Mouse (Mus musculus): Measurements from ENCODE around the gene Hbq1a. TPM values are rescaled to one million over a fixed set of nuclear protein-coding genes. Genes with fewer than 3 reads are reported as not detected.

The Hbq1a gene
- polyA plus RNA-seq, 1 experiment from 2014 or later = 0.75 TPM

DNA sequence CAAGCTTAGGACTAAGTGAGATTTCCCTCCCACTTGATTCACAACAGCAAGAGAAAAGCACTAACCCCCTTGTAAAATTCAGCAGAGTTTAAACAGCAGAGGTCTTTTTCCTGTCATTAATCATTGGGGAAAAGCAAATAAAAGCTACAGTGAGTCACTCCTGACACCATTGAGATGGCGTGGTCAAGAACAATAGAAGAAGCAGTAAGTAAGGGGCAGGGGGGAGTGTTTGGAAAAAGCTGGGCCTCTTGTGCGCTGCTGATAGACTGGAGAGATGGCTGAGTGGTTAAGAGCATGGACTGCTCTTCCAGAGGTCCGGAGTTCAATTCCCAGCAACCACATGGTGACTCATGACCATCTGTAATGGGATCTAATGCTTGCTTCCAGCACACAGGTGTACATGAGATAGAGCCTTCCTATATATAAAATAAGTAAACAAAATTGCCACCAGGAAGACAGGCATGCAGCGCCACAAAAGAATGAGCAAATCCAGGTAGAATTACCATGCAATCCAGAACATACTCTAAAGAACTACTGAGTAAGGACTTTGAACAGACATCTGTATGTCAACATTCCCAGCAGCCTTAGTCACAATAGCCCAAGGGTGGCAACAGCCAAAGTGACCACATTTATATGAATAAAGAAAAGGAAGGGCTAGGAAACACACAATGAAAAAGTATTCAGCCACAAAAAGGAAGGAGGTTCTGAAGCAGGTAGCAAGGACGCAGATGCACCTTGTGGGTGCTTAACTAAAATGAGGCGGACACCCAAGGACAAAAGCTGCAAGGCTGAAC lies 45.8 kb downstream of the Hbq1a start:
- H3K9me3 ChIP-seq (replicated peaks; ENCODE audit: control insufficient read depth, low read length) = no peaks in the 10 kb centered on the region
- no peak overlapping the region for H3K4me2 ChIP-seq (ENCODE audit: low read length)
- ATAC-seq (no peak), DNase-seq (ENCODE audit: low spot score) (no peak)
- H3K27me3 ChIP-seq (replicated peaks; ENCODE audit: control insufficient read depth, insufficient read depth, low read length) = no peaks in the 10 kb centered on the region
- H3K4me3 ChIP-seq (ENCODE audit: low read depth, low read length) = no peak overlapping the region
- H3K27ac ChIP-seq (ENCODE audit: low read depth, low read length) = no peak overlapping the region
- H3K9ac ChIP-seq (ENCODE audit: low read length) = no peak overlapping the region
- H3K4me1 ChIP-seq (ENCODE audit: control insufficient read depth, insufficient read depth, low read length) = peaks cover 19% of the 10 kb centered on the region
- 77% methylated on average over 6 of the region's 6 CpGs for WGBS
- no peaks in the 10 kb centered on the region for H3K36me3 ChIP-seq (ENCODE audit: control insufficient read depth, insufficient read depth, low read length)

DNA sequence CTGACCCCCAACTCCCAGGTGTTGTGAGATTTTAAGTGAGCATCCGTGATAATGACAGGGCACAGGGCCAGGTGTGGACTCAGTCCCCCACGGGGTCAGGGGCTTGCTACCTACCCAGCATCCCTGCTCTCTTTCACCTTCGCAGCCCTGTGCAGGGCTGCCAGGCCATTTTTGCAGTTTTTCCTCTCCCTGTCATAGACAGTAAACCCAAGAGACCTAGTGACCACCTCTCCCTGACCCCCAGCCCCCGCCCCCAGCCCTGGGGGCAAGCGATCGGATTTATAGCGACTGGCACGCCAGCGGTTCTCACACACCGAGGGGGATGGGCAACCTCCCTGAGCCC lies 47.4 kb downstream of the Hbq1a start:
- H3K9ac ChIP-seq (ENCODE audit: low read length) = peak overlapping the region; percentile 97
- H3K36me3 ChIP-seq (ENCODE audit: control insufficient read depth, insufficient read depth, low read length) = peaks cover 12% of the 10 kb centered on the region
- ATAC-seq = no peak; the same call in 1 of the 2 replicates
- no peak for DNase-seq (ENCODE audit: low spot score)
- peak overlapping the region; percentile 90 for H3K4me2 ChIP-seq (ENCODE audit: low read length)
- H3K9me3 ChIP-seq (replicated peaks; ENCODE audit: control insufficient read depth, low read length) = no peaks in the 10 kb centered on the region
- peaks cover 19% of the 10 kb centered on the region for H3K4me1 ChIP-seq (ENCODE audit: control insufficient read depth, insufficient read depth, low read length)
- H3K4me3 ChIP-seq (ENCODE audit: low read depth, low read length) = peak overlapping the region; percentile 80
- peak overlapping the region; percentile 68; the same call in 1 of the 2 replicates for H3K27ac ChIP-seq (ENCODE audit: low read depth, low read length)
- WGBS = 3% methylated on average over 10 of the region's 10 CpGs
- no peaks in the 10 kb centered on the region for H3K27me3 ChIP-seq (replicated peaks; ENCODE audit: control insufficient read depth, insufficient read depth, low read length)

GRCm38 (mm10) chr11:32347607-32348432 lies 48.0 kb downstream of the Hbq1a start, which contains the start of gene Sh3pxd2b:
Gene Sh3pxd2b (plus strand): TSS chr11:32347820.
- peak; percentile 73 for DNase-seq (ENCODE audit: low spot score)
- peak; percentile 82 for ATAC-seq
- under 1% methylated on average over 50 of the region's 86 CpGs for WGBS

DNA sequence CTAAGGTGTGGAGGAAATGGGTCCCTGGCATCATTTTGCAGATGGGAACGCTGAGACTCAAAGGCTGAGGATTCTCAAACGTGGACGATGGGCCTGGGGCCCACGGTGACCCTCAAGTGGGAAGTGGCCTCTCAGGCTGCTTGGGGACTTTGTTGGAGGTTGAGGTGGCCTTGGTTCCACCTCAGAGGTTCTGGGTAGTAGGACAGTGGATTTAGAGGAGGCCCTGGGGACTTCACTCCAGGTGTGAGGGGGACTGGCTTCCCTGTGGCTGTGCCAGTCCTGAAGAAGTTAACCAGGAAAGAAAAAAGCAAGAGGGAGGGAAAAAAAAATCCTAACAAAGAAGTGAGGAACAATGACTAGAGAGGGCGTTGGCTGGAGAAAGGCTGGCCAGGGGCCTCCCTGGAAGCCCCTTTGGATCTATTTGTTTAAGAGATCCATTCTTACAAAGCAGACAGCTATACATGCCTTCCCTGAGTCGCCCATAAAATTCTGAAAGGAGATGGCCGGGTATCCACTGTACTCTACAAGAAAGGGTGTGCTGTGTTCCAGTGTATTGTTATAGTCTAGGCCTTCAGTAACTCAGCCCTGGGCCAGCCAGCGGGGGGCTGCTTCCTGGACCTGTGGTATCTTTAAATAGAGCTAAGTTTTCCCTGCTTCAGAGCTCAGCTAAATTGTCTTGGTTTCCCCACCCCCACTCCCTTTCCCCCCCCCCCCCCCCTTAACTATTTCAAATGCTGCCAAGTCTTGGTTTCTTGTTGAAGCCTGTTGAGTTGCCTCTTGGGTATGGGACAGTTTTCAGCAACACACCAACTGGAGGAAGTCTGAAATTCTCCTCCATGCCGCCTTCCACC lies 48.8 kb downstream of the Hbq1a start:
- ATAC-seq (peak; percentile 11), DNase-seq (ENCODE audit: low spot score) (no peak)
- H3K27me3 ChIP-seq (replicated peaks; ENCODE audit: control insufficient read depth, insufficient read depth, low read length) = no peaks in the 10 kb centered on the region
- H3K9me3 ChIP-seq (replicated peaks; ENCODE audit: control insufficient read depth, low read length) = no peaks in the 10 kb centered on the region
- H3K9ac ChIP-seq (ENCODE audit: low read length) = peak overlapping the region; percentile 97
- peak overlapping the region; percentile 90 for H3K4me2 ChIP-seq (ENCODE audit: low read length)
- 15% methylated on average over 9 of the region's 9 CpGs for WGBS
- peaks cover 19% of the 10 kb centered on the region for H3K4me1 ChIP-seq (ENCODE audit: control insufficient read depth, insufficient read depth, low read length)
- peak overlapping the region; percentile 68 for H3K27ac ChIP-seq (ENCODE audit: low read depth, low read length)
- peaks cover 17% of the 10 kb centered on the region for H3K36me3 ChIP-seq (ENCODE audit: control insufficient read depth, insufficient read depth, low read length)
- H3K4me3 ChIP-seq (ENCODE audit: low read depth, low read length) = peak overlapping the region; percentile 80

More at GRCm38 (mm10) chr11:32347607-32348432, 48.0 kb downstream of the Hbq1a start, which contains the start of gene Sh3pxd2b:
- peaks cover 13% of the 10 kb centered on the region for H3K36me3 ChIP-seq (ENCODE audit: control insufficient read depth, insufficient read depth, low read length)
- H3K9me3 ChIP-seq (replicated peaks; ENCODE audit: control insufficient read depth, low read length) = no peaks in the 10 kb centered on the region
- peak within 1 kb of the TSS; percentile 97 for H3K9ac ChIP-seq (ENCODE audit: low read length)
- peaks cover 19% of the 10 kb centered on the region for H3K4me1 ChIP-seq (ENCODE audit: control insufficient read depth, insufficient read depth, low read length)
- no peaks in the 10 kb centered on the region for H3K27me3 ChIP-seq (replicated peaks; ENCODE audit: control insufficient read depth, insufficient read depth, low read length)
- peak within 1 kb of the TSS; percentile 80 for H3K4me3 ChIP-seq (ENCODE audit: low read depth, low read length)
- H3K27ac ChIP-seq (ENCODE audit: low read depth, low read length) = peak within 1 kb of the TSS; percentile 68
- H3K4me2 ChIP-seq (ENCODE audit: low read length) = peak within 1 kb of the TSS; percentile 90

GRCm38 (mm10) chr11:32349284-32349953 lies 49.5 kb downstream of the Hbq1a start:
- Histone ChIP-seq H3K27me3 (replicated peaks; ENCODE audit: control insufficient read depth, insufficient read depth, low read length) (no peaks in the 10 kb centered on the region), H3K36me3 (ENCODE audit: control insufficient read depth, insufficient read depth, low read length) (peaks cover 17% of the 10 kb centered on the region), H3K9me3 (replicated peaks; ENCODE audit: control insufficient read depth, low read length) (no peaks in the 10 kb centered on the region), H3K4me3 (ENCODE audit: low read depth, low read length) (peak overlapping the region; percentile 80), H3K4me1 (ENCODE audit: control insufficient read depth, insufficient read depth, low read length) (peaks cover 19% of the 10 kb centered on the region), H3K27ac (ENCODE audit: low read depth, low read length) (no peak overlapping the region), H3K9ac (ENCODE audit: low read length) (peak overlapping the region; percentile 97), H3K4me2 (ENCODE audit: low read length) (peak overlapping the region; percentile 90)
- ATAC-seq (no peak), DNase-seq (ENCODE audit: low spot score) (no peak)
- WGBS = 69% methylated on average over 13 of the region's 13 CpGs

Other genes with a start within 250 kb of the Hbq1a start
- not detected in 2 replicates for gene Il9r, start 99.8 kb upstream of the Hbq1a start, polyA plus RNA-seq (2014; fragmentation: Nextera tagmentation; extraction: Ambion mirVana)
- gene Snrnp25, start 94.7 kb upstream of the Hbq1a start, polyA plus RNA-seq (2014; fragmentation: Nextera tagmentation; extraction: Ambion mirVana) = 59.8 and 67.0 TPM in 2 replicates
- gene Rhbdf1, start 77.8 kb upstream of the Hbq1a start, polyA plus RNA-seq (2014; fragmentation: Nextera tagmentation; extraction: Ambion mirVana) = 9.9 and 13.7 TPM in 2 replicates
- gene Mpg, start 73.6 kb upstream of the Hbq1a start, polyA plus RNA-seq (2014; fragmentation: Nextera tagmentation; extraction: Ambion mirVana) = 31.2 and 32.6 TPM in 2 replicates
- gene Nprl3, start 32.4 kb upstream of the Hbq1a start, polyA plus RNA-seq (2014; fragmentation: Nextera tagmentation; extraction: Ambion mirVana) = 27.9 and 28.1 TPM in 2 replicates
- gene Hba-x, start 23.7 kb upstream of the Hbq1a start, polyA plus RNA-seq (2014; fragmentation: Nextera tagmentation; extraction: Ambion mirVana) = 33.0 and 82.9 TPM in 2 replicates
- gene Hba-a1, start 16.6 kb upstream of the Hbq1a start, polyA plus RNA-seq (2014; fragmentation: Nextera tagmentation; extraction: Ambion mirVana) = 2,348 and 2,639 TPM in 2 replicates
- gene Hbq1b, start 13.1 kb upstream of the Hbq1a start, polyA plus RNA-seq (2014; fragmentation: Nextera tagmentation; extraction: Ambion mirVana) = 1.1 and 1.6 TPM in 2 replicates
- gene Hba-a2, start 3.6 kb upstream of the Hbq1a start, polyA plus RNA-seq (2014; fragmentation: Nextera tagmentation; extraction: Ambion mirVana) = 5,936 and 7,230 TPM in 2 replicates
- 13.4 and 17.0 TPM in 2 replicates for gene Sh3pxd2b, start 47.8 kb downstream of the Hbq1a start, polyA plus RNA-seq (2014; fragmentation: Nextera tagmentation; extraction: Ambion mirVana)
- gene Ubtd2, start 155.3 kb downstream of the Hbq1a start, polyA plus RNA-seq (2014; fragmentation: Nextera tagmentation; extraction: Ambion mirVana) = 71.7 and 76.2 TPM in 2 replicates
- 0.31 TPM in 1 of 2 replicates, not detected in the other for gene Efcab9, start 232.0 kb downstream of the Hbq1a start, polyA plus RNA-seq (2014; fragmentation: Nextera tagmentation; extraction: Ambion mirVana)
- gene Stk10, start 233.2 kb downstream of the Hbq1a start, polyA plus RNA-seq (2014; fragmentation: Nextera tagmentation; extraction: Ambion mirVana) = 0.80 and 1.1 TPM in 2 replicates